Mouse (Mus musculus): ENCODE results near the gene Mfsd9.

GRCm38 (mm10) chr1:40728636-40729035 is 61.9 kb downstream of the Mfsd9 start:
- no peak for TF ChIP-seq POLR2A (IDR thresholded peaks at IDR 0.05; ENCODE audit: insufficient read depth, low read length)
- TF ChIP-seq CTCF (IDR thresholded peaks at IDR 0.05; ENCODE audit: low read depth, low read length) = no peak
- no peak for TF ChIP-seq EP300 (IDR thresholded peaks at IDR 0.05; ENCODE audit: insufficient read depth, low read depth, low read length)

Measured in ES-Bruce4 (cell line).